Mouse (Mus musculus) thymus, adult 2 months (tissue): ENCODE measurements around the gene Slc6a8.

Experiments
- CTCF ChIP-seq: fragments of 200-500 bp; IDR thresholded peaks from 2 replicates; pipeline ENCODE4 v1.5.1; 2012; ENCODE audit warnings: mild to moderate bottlenecking, control low read depth, low read length, moderate library complexity, borderline replicate concordance; ENCODE audit not compliant: control insufficient read depth, poor library complexity, insufficient read depth; ENCODE audit errors: extremely low read depth
- POLR2A ChIP-seq: fragments of 200-500 bp; IDR thresholded peaks from 2 replicates; pipeline ENCODE4 v1.6.1; 2012; ENCODE audit warnings: mild to moderate bottlenecking, low read length, control low read depth, moderate library complexity; ENCODE audit not compliant: control insufficient read depth, poor library complexity, insufficient read depth; ENCODE audit errors: extremely low read depth

DNA sequence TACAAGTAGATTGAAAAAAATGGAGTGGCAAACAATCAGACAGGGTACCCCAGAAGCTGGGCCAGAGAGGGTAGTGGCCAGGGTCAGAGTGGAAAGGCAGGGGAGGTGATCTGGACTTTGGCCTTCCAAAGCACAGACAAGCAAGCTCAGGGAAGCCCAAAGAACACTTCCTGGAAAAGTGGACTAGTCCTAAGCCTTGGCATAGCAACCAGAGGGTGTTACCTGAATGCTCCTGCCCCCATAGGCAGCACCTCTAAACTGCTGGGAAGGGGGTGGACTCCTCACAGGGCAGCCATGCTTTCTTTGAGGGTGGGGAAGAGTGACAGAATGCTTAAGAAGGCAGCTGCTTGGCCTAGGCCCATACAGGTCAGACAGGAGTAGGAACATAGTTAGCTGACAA lies 12.0 kb downstream of the Slc6a8 start:
- TF ChIP-seq POLR2A (no peak), CTCF (no peak)
